Mouse (Mus musculus) stomach, postnatal 0 days (tissue): Measurements from ENCODE around the gene B3galnt1.

Experiments used
- CTCF ChIP-seq: IDR thresholded peaks from 2 replicates; pipeline ENCODE4 v1.5.1; 2016; ENCODE audit warnings: antibody characterized with exemption, low read depth, mild to moderate bottlenecking, moderate library complexity
- EP300 ChIP-seq: optimal IDR thresholded peaks from 2 replicates; pipeline ENCODE3; 2016; ENCODE audit warnings: antibody characterized with exemption

DNA sequence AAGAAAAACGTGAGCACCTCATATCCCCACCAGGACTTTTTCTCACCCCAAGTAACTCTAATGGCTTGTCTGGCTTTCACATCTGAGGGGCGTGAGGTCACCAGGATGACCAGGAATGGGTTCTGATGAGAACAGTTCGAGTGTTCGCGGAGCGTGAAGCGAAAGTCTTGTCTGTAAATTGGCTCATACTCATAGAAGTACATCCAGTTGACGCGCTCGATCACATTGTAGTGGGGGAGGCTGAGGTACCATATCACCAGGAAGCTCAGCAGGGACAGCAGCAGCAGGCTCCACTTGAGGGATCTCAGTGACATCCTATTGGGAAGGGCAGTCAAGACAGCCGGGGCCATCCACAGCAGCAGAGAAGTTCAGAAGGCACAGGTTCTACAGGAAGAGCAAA lies 23.2 kb downstream of the B3galnt1 start:
- TF ChIP-seq CTCF, result no peak
- no peak for TF ChIP-seq EP300
